Mouse (Mus musculus) CD4-positive naive resting alpha-beta T cell, adult 76 days (primary cell): ENCODE results near the gene Gja4. TPM values are rescaled to one million over a fixed set of nuclear protein-coding genes. Genes with fewer than 3 reads are reported as not detected.

ENCODE experiments used
- total RNA-seq: library from RNA; stranded (reverse); gene quantifications from one replicate; pipeline ENCODE4 v1.2.4, GENCODE M21; 2023

The Gja4 gene
- total RNA-seq, result not detected

GRCm38 (mm10) chr4:127313861-127314260 is at the start of gene Gja4:
Gene Gja4 (minus strand): TSS chr4:127314039.

GRCm38 (mm10) chr4:127358018-127358417 is 44.2 kb upstream of the Gja4 start, which contains the start of gene Gjb5:
Gene Gjb5 (minus strand): TSS chr4:127358181.

GRCm38 (mm10) chr4:127353951-127354438 is 40.2 kb upstream of the Gja4 start, which contains the start of gene Gjb4:
Gene Gjb4 (minus strand): TSS chr4:127354081.

GRCm38 (mm10) chr4:127330181-127331100 is 16.6 kb upstream of the Gja4 start, which contains the start of gene Gjb3:
Gene Gjb3 (minus strand): TSS chr4:127330844.

Other genes starting within 250 kb of the Gja4 start
- 25.2 TPM for gene Zmym6, start 236.7 kb downstream of the Gja4 start, total RNA-seq
- gene Tmem35b, start 190.3 kb downstream of the Gja4 start, total RNA-seq, result 3.6 TPM
- gene Dlgap3, start 144.8 kb downstream of the Gja4 start, total RNA-seq, result 0.56 TPM
- gene Smim12, start 70.3 kb downstream of the Gja4 start, total RNA-seq, result 15.3 TPM
- gene Gjb3, start 16.8 kb upstream of the Gja4 start, total RNA-seq, result not detected
- not detected for gene Gjb4, start 40.0 kb upstream of the Gja4 start, total RNA-seq
- gene Gjb5, start 44.1 kb upstream of the Gja4 start, total RNA-seq, result not detected